ENCODE assay signal across 9 mouse cellular contexts in the genomic region with DNA sequence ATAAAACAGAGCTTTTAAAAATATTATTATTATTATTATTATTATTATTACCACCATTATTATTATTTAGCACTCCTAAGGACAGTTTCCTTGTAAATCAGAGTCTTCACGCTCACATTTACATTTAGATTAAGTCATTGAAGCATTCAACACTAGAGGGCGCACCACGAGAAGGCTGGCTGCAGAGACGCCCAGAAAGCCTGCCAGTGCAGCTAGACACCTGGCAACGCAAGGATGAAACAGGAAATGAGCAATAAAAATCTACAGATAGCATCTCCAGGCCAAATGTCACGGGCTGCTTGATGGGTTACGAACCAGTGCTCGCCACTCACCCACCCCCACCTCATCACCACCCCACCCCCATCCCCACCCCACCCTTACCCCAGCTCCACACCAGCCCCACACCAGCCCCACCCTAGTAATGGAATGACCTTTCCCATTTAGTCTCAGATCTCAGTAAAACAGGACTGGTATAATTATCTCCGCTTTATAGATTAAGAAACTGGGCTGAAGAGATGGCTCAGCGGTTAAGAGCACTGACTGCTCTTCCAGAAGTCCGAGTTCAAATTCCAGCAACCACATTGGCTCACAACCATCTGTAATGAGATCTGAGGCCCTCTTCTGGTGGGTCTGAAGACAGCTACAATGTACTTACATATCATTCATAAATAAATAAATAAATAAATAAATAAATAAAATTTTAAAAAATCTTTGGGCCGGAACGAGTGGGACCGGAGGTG. TPM values are rescaled to one million over a fixed set of nuclear protein-coding genes. Genes with fewer than 3 reads are reported as not detected.
DNase-seq lines count a peak whose midpoint lies in the region; ATAC-seq and TF ChIP-seq lines count a peak whose summit lies in the region.
"Had no signal": no experiment of that assay in that cellular context is flagged by ENCODE, and none has a peak within 500 bp of the region (broad histone marks: within the 10 kb centered on the region; RNA-seq: fewer than 3 reads in every experiment).

No protein-coding gene starts in this region.

- H3K4me2 ChIP-seq in liver, embryonic 11.5 days: no peak overlapping the region
- 0 out of 2 replicates have a peak overlapping the region, but pooled peaks have one; percentile 17 for H3K4me2 ChIP-seq in midbrain, embryonic 12.5 days (replicated peaks)

- no peaks in the 10 kb centered on the region for H3K9me3 ChIP-seq in liver, embryonic 11.5 days (ENCODE audit: control insufficient read depth, low read length)
- no peaks in the 10 kb centered on the region for H3K9me3 ChIP-seq in midbrain, embryonic 12.5 days

- no peak for TF ChIP-seq POLR2A in small intestine, adult 2 months (IDR thresholded peaks at IDR 0.05; ENCODE audit: low read depth, low read length)

- peak; percentile 75 for DNase-seq in liver
- DNase-seq in liver, embryonic 11.5 days (ENCODE audit: low spot score): no peak
- DNase-seq in cerebellum, postnatal 25 days: peak; percentile 77 to 88
- peak; percentile 79 for DNase-seq in gastrocnemius, adult 2 months
- DNase-seq in hindlimb bud, embryonic 11.5 days (ENCODE audit: extremely low spot score, low read depth, low spot score): peak; percentile 73
- DNase-seq in left cerebral cortex, adult 11 months (ENCODE audit: low spot score): peak; percentile 67

- peaks cover 3% of the 10 kb centered on the region for H3K4me1 ChIP-seq in liver, embryonic 11.5 days (replicated peaks; ENCODE audit: control insufficient read depth, insufficient read depth, low read length)
- peaks cover 17% of the 10 kb centered on the region for H3K4me1 ChIP-seq in midbrain, embryonic 12.5 days
- peaks cover 19% of the 10 kb centered on the region for H3K4me1 ChIP-seq in small intestine, adult 2 months (ENCODE audit: control insufficient read depth, insufficient read depth, insufficient read length, low read length)

- ATAC-seq in liver, embryonic 11.5 days (replicated peaks; ENCODE audit: low FRiP score): no peak; the same call in 1 of the 2 replicates
- ATAC-seq in midbrain, embryonic 12.5 days (ENCODE audit: low FRiP score, low read depth): peak; percentile 52

- H3K9ac ChIP-seq in liver, embryonic 11.5 days (ENCODE audit: low read depth, low read length): no peak overlapping the region
- no peak overlapping the region for H3K9ac ChIP-seq in midbrain, embryonic 12.5 days (replicated peaks)

- H3K4me3 ChIP-seq in liver, embryonic 11.5 days (ENCODE audit: low read depth, low read length): no peak overlapping the region
- no peak overlapping the region for H3K4me3 ChIP-seq in gastrocnemius, adult 2 months
- H3K4me3 ChIP-seq in midbrain, embryonic 12.5 days: no peak overlapping the region
- no peak overlapping the region for H3K4me3 ChIP-seq in small intestine, adult 2 months (ENCODE audit: low read depth, low read length)
- H3K4me3 ChIP-seq: myocyte had no signal

- intact Hi-C loops in gastrocnemius, adult 2 months (cut with DNase I): loop anchor here (1.0 kb wide), 1 partner anchor 183 kb away; no protein-coding TSS in a partner anchor

- no peaks in the 10 kb centered on the region for H3K27me3 ChIP-seq in liver, embryonic 11.5 days (replicated peaks; ENCODE audit: control insufficient read depth, insufficient read depth, low read length)
- H3K27me3 ChIP-seq in midbrain, embryonic 12.5 days: no peaks in the 10 kb centered on the region; the same call in 1 of the 2 replicates
- H3K27me3 ChIP-seq in small intestine, adult 2 months (ENCODE audit: control insufficient read depth, insufficient read depth, low read length): no peaks in the 10 kb centered on the region

- H3K27ac ChIP-seq in liver, embryonic 11.5 days (ENCODE audit: low read depth, low read length): no peak overlapping the region
- no peak overlapping the region for H3K27ac ChIP-seq in gastrocnemius, adult 2 months
- H3K27ac ChIP-seq in midbrain, embryonic 12.5 days (replicated peaks): no peak overlapping the region
- no peak overlapping the region for H3K27ac ChIP-seq in small intestine, adult 2 months (ENCODE audit: insufficient read depth, low read depth, low read length)

- TF ChIP-seq CTCF in gastrocnemius, adult 2 months (IDR thresholded peaks at IDR 0.05): peak; percentile 88
- peak; percentile 84; the same call in 1 of the 2 replicates for TF ChIP-seq CTCF in small intestine, adult 2 months (IDR thresholded peaks at IDR 0.05; ENCODE audit: extremely low read depth, insufficient read length, insufficient replicate concordance, low read depth, low read length)

- 28% methylated on average over 14 of the region's 14 CpGs for WGBS in liver, embryonic 11.5 days
- 35% methylated on average over 14 of the region's 14 CpGs for WGBS in midbrain, embryonic 12.5 days
- WGBS in small intestine, adult 2 months: 17% methylated on average over 14 of the region's 14 CpGs

- no peaks in the 10 kb centered on the region for H3K36me3 ChIP-seq in liver, embryonic 11.5 days (ENCODE audit: control insufficient read depth, insufficient read depth, low read length)
- no peaks in the 10 kb centered on the region for H3K36me3 ChIP-seq in midbrain, embryonic 12.5 days
- no peaks in the 10 kb centered on the region for H3K36me3 ChIP-seq in small intestine, adult 2 months (ENCODE audit: control insufficient read depth, insufficient read depth, low read length)

RNA-seq across cellular contexts. Expression of gene Lrrc8d, which starts 14.7 kb away (rescaled TPM):
- polyA plus RNA-seq in liver, embryonic 11.5 days (2014; fragmentation: Nextera tagmentation; extraction: Ambion mirVana): 18.0 and 21.4 TPM in 2 replicates
- total RNA-seq in gastrocnemius, adult 2 months (2021): 1 to 10 TPM; 3.2 to 5.0 TPM
- 34.7 and 35.7 TPM in 2 replicates for polyA plus RNA-seq in midbrain, embryonic 12.5 days (2016; fragmentation: Nextera tagmentation; extraction: Ambion mirVana)
- 10.4 and 16.6 TPM in 2 replicates for polyA plus RNA-seq in small intestine, adult 2 months (2012; rRNA removed)
